Comparison of ENCODE assay signal across 8 mouse cellular contexts in genomic region chr8:10924526-10925199, GRCm38 (mm10).
DNase-seq lines count a peak whose midpoint lies in the region; ATAC-seq and TF ChIP-seq lines count a peak whose summit lies in the region.

No protein-coding gene starts in this region.

- H3K4me3 ChIP-seq in thymus, adult 2 months (ENCODE audit: control insufficient read depth, insufficient read depth, low read length) = peak overlapping the region; percentile 21
- no peak overlapping the region for H3K4me3 ChIP-seq in lung, adult 2 months (replicated peaks; ENCODE audit: extremely low read depth, low read depth, low read length)
- no peak overlapping the region for H3K4me3 ChIP-seq in neural tube, embryonic 12.5 days

- H3K27ac ChIP-seq in thymus, adult 2 months (ENCODE audit: control insufficient read depth, insufficient read depth, low read length) = peak overlapping the region; percentile 19; the same call in 1 of the 2 replicates
- H3K27ac ChIP-seq in neural tube, embryonic 12.5 days = 0 out of 2 replicates have a peak overlapping the region, but pooled peaks have one; percentile 8

- H3K36me3 ChIP-seq in thymus, adult 2 months (ENCODE audit: control insufficient read depth, insufficient read depth, low read length) = no peaks in the 10 kb centered on the region
- no peaks in the 10 kb centered on the region for H3K36me3 ChIP-seq in neural tube, embryonic 12.5 days

- H3K4me1 ChIP-seq in thymus, adult 2 months (replicated peaks; ENCODE audit: control insufficient read depth, insufficient read depth, low read length) = peaks cover 51% of the 10 kb centered on the region
- peaks cover 7% of the 10 kb centered on the region; the same call in 1 of the 2 replicates for H3K4me1 ChIP-seq in lung, adult 2 months (ENCODE audit: control insufficient read depth, insufficient read depth, low read length)
- peaks cover 76% of the 10 kb centered on the region for H3K4me1 ChIP-seq in neural tube, embryonic 12.5 days

- 0 out of 2 replicates have a peak overlapping the region, but pooled peaks have one; percentile 17 for H3K9ac ChIP-seq in neural tube, embryonic 12.5 days

- DNase-seq in thymus, adult 2 months = peak; percentile 30
- DNase-seq in thymus, adult 18-20 months = no peak
- peak; percentile 21 for DNase-seq in c-Kit-positive CD71-positive TER-119-positive erythroid progenitor cells, embryonic 14.5 days (ENCODE audit: low spot score)
- DNase-seq in heart, adult 8-10 months (ENCODE audit: low spot score) = peak; percentile 71
- peak; percentile 82 for DNase-seq in kidney, adult 11 months
- DNase-seq in lung, adult 2 months = peak; percentile 67

- H3K27me3 ChIP-seq in thymus, adult 2 months (ENCODE audit: control insufficient read depth, insufficient read depth, low read length) = no peaks in the 10 kb centered on the region
- no peaks in the 10 kb centered on the region; the same call in 1 of the 2 replicates for H3K27me3 ChIP-seq in neural tube, embryonic 12.5 days (replicated peaks)

- peak overlapping the region; percentile 48 for H3K4me2 ChIP-seq in neural tube, embryonic 12.5 days (replicated peaks)

- no peak for TF ChIP-seq POLR2A in thymus, adult 2 months (IDR thresholded peaks at IDR 0.05; ENCODE audit: control insufficient read depth, extremely low read depth, insufficient read depth, low read length, poor library complexity)
- TF ChIP-seq POLR2A in lung, adult 2 months (IDR thresholded peaks at IDR 0.05; ENCODE audit: borderline replicate concordance, extremely low read depth, low read depth, low read length) = no peak

- 10% methylated on average over 20 of the region's 20 CpGs for WGBS in thymus, adult 2 months
- WGBS in lung, adult 2 months = 5% methylated on average over 20 of the region's 20 CpGs
- 1% methylated on average over 20 of the region's 20 CpGs for WGBS in neural tube, embryonic 12.5 days

- TF ChIP-seq CTCF in thymus, adult 2 months (IDR thresholded peaks at IDR 0.05; ENCODE audit: borderline replicate concordance, control insufficient read depth, extremely low read depth, insufficient read depth, low read length, poor library complexity) = no peak
- no peak for TF ChIP-seq CTCF in lung, adult 2 months (IDR thresholded peaks at IDR 0.05; ENCODE audit: insufficient read depth, low read length)

- no peaks in the 10 kb centered on the region for H3K9me3 ChIP-seq in neural tube, embryonic 12.5 days

- peak; percentile 46; the same call in 1 of the 2 replicates for ATAC-seq in neural tube, embryonic 12.5 days (ENCODE audit: low FRiP score, low read depth)
- no peak for ATAC-seq in erythroid progenitor cell, adult 5-6 weeks (replicated peaks; ENCODE audit: low FRiP score, poor library complexity, severe bottlenecking)

Comparison
In these comparisons a context has a peak if more than half of its experiments do, and no peak if none do; other contexts are left out.
1. DNase-seq: peak in thymus, adult 2 months (single experiment), c-Kit-positive CD71-positive TER-119-positive erythroid progenitor cells, embryonic 14.5 days (single experiment), heart, adult 8-10 months (single experiment), kidney, adult 11 months (single experiment) and lung, adult 2 months (single experiment); none in thymus, adult 18-20 months (0 of 2).